Mouse (Mus musculus): Measurements from ENCODE around the gene Rab44.
"Not testable (repeated sequence)": the region's sequence is repeated elsewhere in the genome, so short reads cannot be mapped to it uniquely, and the experiment has no call there.

Gene Rab44

GRCm38 (mm10) chr17:29113591-29114352, at the start of gene Rab44:
Gene Rab44, plus strand, starts transcription at chr17:29114145.
- no peak for DNase-seq (ENCODE audit: extremely low spot score)

GRCm38 (mm10) chr17:29065245-29065940, 48.6 kb upstream of the Rab44 start:
- DNase-seq (ENCODE audit: extremely low spot score): no peak

DNA sequence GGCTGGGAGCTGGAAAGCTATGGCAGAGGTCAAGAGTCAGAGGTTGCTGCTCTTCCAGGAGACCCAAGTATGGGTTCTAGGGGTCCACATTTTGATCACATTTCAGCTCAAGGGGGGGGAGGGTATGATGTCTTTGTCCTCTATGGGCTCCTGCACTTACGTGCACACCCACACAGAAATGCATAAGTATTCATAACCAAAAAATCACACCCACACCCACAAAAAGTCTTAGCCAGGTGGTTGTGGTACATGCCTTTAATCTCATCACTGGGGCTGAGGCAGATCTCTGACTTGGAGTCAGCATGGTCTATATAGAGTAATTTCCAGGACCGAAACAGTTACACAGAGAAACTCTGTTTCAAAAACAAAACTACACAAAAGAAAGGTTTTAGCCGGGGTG, 48.0 kb upstream of the Rab44 start:
- DNase-seq (ENCODE audit: extremely low spot score): no peak

DNA sequence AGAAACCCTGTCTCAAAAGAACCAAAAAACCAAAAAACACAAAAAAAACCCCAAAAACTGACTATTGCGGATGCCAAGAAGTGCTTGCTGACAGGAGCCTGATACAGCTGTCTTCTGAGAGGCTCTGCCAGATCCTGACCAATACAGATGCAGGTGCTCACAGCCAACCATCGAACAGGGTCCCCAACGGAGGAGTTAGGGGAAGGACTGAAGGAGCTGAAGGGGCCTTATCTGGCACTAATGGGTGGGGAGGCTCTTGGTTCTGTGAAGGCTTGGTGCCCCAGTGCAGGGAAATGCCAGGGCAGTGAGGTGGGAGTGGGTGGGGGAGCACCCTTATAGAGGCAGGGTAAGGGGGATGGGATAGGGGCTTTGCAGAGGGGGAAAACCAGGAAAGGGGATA, 46.5 kb upstream of the Rab44 start:
- not testable (repeated sequence) for DNase-seq (ENCODE audit: extremely low spot score)

DNA sequence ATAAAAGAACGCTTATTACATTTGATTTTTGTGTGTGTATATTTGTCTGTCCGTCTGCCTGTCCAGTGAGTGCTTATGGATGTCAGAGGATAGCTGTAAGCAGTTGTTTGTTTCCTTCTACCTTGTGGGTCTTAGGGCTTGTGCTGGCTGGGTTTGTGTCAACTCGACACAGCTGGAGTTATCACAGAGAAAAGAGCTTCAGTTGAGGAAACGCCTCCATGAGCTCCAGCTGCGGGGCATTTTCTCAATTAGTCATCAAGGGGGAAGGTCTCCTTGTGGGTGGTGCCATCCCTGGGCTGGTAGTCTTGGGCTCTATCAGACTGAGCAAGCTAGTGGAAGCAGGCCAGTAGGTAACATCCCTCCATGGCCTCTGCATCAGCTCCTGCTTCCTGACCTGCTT, 46.1 kb upstream of the Rab44 start:
- DNase-seq (ENCODE audit: extremely low spot score): no peak

DNA sequence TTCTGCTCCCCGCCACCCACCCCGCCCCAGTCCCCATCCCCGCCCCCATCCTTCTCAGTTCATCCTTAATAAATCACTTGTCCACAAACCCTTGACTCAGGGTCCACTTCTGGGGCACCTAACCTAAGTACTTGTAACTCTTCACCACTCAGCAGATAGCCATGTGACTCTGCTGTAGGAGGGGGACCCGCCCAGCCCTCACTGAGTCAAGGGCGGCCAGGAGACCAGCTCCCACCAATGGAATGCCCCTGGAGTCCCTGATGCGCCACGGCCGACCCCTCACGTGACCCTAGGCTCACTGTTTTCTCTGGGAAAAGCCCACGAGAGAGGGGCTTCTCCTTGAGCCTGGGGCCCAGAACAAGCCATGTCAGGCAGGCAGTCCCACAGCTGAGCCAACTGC, 44.9 kb upstream of the Rab44 start:
- DNase-seq (ENCODE audit: extremely low spot score): no peak

DNA sequence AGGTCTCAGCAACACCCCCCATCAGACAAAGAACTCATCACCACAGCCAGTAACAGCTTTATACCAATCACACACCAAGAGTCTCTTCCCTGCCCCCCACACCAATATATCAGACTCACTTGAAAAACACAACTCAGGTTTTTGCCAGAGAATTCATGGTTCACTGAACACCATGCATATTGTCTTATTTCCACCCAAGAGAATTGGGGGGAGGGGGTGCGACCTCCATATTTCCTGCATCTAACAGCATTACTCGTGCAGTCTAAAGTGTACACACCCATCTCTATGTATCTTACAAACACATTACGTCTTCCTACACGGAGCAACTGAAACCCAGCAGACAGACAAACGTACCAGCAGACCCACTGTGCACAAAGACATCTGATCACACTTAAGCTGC, 42.1 kb upstream of the Rab44 start:
- no peak for DNase-seq (ENCODE audit: extremely low spot score)

DNA sequence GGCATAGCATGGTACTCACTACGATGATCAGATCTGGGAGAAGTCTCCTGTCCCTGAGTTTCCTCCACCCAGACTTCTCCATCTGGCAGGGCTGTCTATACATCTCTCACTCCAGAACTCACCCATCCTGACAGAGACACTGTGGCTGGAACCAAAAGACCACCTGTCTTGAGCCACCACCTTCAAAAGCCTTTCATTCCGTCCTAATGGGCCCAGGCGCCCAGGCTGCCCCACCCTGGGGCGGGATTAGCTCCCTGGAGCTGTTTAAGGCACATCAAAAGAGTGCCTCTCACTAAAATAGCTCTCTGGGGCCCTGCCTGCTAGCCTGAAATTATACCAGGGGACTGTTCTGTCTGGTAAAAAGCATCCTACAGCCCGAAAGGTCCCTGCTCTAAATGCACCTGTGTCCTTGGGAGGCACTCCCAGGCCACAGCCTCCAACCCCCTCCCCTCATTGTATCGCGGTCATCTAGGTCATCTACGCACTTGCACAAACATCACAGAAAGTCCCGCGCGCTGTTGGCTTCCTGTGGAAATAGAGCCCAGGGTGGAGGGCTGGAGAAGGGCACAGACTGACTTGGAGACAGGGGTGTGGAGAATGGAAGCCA, 41.1 kb upstream of the Rab44 start:
- no peak for DNase-seq (ENCODE audit: extremely low spot score)

DNA sequence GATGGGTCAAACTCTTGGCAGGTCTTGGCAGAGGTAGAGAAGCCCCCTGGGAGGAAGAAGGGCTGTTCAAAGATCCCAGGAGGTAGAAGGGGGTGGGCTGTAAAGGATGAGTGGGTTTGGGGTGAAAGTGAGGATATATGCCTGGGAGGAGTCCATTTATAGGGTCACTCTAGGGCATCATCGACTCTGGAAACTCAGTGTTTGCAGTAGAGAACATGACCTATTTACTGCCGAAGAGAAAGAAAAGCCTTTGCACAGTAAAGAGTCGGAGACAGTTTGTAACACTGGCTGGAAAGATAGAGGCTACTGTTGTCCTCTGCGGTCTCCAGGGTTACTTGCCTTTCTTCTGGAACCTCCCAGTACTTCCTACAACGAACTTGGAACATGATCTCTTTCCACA, 40.6 kb upstream of the Rab44 start:
- no peak for DNase-seq (ENCODE audit: extremely low spot score)

DNA sequence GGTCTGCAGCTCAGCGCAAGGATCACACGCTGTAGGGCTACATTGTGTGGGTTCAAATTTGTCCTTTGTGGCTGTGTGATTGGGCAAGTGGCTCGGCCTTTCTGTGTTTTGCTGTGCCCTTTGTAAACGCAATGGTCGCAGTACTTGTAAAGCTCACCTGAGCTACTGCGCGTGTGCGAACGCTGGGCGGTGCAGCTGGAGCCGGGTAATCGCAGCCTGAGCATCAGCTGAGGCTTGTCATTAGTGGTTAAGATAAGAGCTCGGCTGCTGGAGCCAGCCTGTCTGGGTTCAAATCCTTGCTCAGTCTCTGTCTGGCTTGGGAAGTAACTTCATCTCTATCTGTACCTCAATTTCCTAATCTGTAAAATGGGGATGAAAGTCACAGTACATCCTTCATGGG, 39.9 kb upstream of the Rab44 start:
- DNase-seq (ENCODE audit: extremely low spot score): no peak

DNA sequence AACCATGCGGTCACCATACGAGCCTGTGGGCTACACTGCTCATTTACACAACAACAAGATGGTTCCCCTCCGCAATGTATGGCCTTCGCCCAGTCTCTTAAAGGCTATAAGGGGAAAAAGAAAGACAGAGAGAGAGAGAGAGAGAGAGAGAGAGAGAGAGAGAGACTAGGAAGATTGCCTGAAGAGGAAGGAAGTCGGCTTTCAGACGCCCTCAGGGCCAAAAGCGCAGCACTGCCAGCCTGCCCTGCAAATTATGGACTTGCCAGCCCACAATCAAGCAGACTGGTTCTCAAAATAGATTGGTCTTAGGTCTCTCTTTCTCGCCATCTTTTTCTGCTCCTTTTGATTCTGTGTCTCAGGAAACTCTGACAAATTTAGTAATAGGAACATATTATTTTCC, 37.7 kb upstream of the Rab44 start:
- DNase-seq (ENCODE audit: extremely low spot score): no peak

DNA sequence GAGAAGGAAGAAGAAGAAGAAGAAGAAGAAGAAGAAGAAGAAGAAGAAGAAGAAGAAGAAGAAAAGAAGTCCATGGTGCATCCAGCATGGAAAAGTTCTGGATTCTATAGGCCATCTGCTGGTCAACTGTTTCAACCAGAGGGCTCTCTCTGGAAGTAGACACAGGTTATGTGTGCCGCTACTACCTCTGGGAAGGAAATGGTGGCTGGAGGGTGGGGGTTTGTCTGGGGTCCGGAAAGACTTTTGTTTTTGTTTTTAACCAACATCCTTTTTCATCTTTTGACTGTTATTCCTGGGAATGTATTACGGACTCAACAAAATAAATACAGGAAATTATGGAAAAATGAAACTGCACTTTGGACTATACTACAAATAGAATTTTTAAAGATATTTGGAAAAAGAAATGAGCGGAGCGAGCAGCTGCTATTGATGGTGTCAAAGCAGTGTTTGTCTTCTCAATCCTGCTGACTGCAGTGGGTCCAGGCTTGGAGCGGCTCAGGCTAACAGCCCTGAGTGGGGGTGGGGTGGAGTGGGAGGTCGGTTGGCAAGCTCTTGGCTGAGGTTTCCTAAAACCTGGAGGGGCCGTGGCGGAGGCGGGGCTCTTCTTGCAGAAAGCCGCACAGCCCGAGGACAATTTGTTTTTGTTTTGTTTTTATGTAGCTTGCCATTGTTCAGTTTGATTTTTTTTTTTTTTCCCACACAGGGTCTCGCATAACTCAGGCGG, 36.0 kb upstream of the Rab44 start:
- no peak for DNase-seq (ENCODE audit: extremely low spot score)

DNA sequence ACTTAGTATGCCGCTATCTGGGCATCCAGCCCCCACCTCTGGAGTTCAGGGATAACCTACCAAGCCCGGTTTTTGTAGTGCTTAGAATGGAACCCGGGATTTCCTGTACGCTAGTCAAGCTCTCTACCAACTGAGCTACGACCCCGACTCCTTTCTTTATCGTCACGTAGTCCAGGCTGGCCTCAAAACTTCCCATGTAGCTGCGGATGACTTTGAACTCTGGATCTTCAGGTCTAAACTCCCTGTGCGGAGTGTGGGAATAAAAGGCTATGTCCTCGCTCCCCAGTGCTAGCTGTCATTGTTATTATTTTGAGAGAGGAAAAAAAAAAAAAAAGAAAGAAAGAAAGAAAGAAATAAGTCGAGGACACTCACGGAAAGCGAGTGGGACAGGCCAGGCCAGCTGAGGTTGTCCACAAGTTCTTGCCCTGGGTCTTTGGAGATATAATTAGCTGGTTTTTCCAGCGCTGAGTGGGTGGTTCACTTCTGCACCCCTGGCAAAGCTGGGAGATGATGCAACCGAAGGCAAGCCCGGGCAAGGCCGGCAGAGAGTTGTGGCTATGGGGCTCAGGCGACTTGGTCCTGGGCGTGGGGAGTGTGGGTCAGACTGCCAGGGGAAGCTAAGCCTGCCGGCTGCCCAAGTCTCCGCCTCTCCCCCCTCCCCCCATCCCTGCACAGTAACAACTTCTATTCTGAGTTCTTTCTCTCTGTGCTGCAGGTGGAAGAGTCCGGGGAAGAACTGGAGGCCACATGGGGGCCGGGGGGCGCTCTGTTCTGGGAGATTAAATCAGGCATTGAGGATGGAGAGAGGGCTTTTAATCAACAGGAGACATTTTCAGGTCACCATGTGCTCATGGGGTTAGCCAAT, 35.2 kb upstream of the Rab44 start:
- DNase-seq (ENCODE audit: extremely low spot score): peak; percentile 51

DNA sequence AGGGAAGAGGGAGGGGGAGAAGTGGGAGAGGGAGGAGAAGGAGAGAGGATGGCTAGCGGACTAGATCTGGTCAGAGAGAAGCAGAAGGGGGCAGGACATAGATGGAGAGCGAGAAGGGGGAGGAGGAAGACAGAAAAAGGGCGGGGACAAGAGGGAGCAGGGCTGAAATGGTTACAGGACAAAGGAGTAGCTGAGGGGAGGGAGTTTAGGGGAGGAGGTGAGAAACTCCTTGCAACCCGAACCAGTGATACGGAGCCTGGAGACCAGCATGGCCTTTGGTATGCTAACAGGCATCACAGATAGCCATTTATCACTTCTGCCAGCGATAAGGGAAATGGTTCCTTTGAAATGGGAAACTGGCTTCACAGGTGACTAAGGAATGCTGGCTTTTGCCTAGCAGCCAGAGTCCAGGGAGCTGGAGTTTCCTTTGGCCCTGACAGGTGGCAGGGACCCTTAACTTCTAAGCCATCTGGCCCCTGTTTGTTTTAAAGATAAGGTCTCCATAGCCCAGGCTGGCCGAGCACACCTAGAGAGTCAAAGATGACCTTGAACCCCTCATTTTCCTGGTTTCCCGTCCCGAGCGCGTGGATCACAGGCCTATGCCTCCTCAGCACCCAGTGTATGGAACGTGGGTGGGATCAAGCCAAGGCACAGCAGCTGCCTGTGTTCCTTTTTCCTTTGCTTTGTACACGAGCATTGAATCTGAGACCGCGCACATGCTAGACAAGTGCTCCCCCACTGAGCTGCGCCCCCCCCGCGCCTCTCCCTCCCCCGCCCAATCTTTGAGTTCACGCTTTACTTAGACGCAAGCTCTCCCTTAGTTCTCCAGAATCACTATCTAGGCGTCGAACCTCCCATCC, 33.0 kb upstream of the Rab44 start:
- peak; percentile 66 for DNase-seq (ENCODE audit: extremely low spot score)

DNA sequence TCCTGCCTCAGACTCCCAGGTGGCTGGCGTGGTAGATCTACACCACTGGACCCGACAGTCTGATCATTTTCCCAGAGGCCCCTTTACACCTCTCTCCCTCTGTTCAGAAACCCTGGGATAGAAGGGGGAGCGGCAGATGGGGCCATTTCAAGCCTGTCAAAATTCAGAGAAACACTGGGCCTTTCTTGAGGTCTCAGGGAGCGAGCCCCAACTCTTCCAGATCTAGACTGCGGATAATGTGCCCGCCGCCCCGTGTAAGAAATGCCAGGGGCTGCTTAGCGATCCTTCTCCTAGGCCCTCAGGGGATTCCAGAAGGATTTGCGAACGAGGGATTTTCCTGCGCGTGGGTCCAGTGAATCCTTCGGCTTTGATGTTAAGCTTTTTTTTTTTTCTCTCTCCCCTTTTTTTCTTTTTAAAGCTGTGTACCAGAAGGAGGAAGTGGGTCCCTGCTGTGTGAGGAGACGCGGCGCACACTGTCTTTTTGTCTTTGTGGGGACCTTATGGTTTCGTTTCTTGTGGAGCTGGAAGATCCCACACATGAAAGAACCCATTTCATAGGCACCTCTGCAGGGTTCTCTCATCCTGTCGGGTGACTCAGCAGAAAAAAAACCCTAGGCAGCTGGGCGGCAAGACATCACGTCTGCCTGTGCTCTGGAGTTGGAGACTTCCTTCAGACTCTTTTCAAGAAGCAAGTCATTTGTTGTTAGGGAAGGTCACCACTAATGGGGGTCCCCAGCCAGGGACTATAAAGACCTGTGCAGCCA, 32.1 kb upstream of the Rab44 start:
- no peak for DNase-seq (ENCODE audit: extremely low spot score)

DNA sequence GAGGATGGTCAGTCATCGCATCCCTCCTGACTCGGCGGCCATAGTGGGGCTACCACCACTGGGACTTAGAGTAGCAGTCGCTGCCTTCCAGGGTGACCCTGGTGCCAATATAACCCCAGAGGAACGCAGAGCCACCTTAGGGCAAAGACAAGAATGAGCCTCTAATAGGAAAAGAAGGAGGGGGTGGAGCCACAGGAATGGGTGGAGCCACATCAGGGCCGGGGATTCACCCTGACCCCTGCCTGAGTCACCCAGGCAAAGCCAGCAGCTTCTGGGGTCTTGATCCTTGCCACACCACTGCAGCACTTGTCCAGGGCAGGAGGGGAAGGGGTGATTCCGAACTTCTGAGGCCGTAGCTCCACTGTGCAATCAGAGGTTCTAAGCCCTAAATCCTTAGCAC, 30.4 kb upstream of the Rab44 start:
- no peak for DNase-seq (ENCODE audit: extremely low spot score)

DNA sequence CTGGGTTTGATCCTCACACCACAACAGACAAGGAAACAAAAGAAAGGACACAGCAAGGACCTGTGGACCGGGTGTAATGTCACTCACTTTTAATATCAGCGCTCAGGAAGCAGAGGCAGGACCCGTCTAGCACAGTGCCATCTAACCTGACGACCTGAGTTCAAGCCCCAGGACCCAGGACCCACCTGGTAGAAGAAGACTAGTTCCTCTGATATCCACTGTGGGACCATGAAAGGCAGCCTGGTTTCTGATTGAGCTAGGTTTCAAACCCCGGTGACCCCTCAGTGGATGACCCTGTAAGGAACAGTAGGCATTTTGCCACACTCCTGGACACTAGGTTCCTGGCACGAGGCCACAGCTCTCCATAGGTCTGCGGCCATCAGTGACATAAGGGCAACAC, 29.3 kb upstream of the Rab44 start:
- DNase-seq (ENCODE audit: extremely low spot score): no peak

GRCm38 (mm10) chr17:29085266-29085665, 28.7 kb upstream of the Rab44 start:
- no peak for DNase-seq (ENCODE audit: extremely low spot score)

GRCm38 (mm10) chr17:29086916-29087315, 27.0 kb upstream of the Rab44 start:
- no peak for DNase-seq (ENCODE audit: extremely low spot score)

DNA sequence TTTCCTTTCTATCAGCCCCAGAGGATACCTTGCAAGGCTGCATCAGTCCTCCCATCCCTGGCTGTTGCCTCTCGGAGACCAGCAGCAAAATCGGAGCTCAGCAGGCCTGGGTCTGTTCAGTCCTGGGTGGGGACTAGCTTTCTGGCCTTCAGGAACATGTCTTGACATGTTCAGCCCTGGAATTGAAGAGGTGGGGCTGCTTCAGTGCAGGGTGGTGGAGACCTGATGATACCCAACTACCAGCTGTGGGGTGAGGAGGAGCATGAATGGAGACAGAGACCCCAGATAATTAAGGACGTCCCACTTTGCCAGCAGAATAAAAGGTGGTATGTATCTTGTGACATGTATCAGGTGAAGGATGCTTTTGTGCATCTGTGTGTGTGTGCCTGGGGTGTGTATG, 23.2 kb upstream of the Rab44 start, which contains the start of gene Cdkn1a:
Gene Cdkn1a, plus strand, starts transcription at position 201 of the 400 bp plus-strand sequence.
- DNase-seq (ENCODE audit: extremely low spot score): no peak
